Mouse (Mus musculus) CD8-positive naive resting alpha-beta T cell, adult 2 months (primary cell): ENCODE data around the gene Olfr137.

ENCODE experiments used
- DNase-seq, 2 experiments: peaks; one replicate each; pipeline ENCODE4 v3.0.0; 2022; ENCODE audit warnings: low read depth in 2 of 2, low spot score in 2 of 2

Olfr137 gene

GRCm38 (mm10) chr17:38307470-38307869, at the start of gene Olfr137:
TSS of gene Olfr137 (minus strand) at chr17:38307570.
- no peak for DNase-seq

- DNase-seq, result no peak
These were observed 22.2 kb upstream of the Olfr137 start, which contains the start of gene Olfr136 for GRCm38 (mm10) chr17:38329531-38329930. TSS of gene Olfr136 (plus strand) at chr17:38329831.

GRCm38 (mm10) chr17:38260735-38261134, 46.6 kb downstream of the Olfr137 start, which contains the start of gene Olfr138:
TSS of gene Olfr138 (plus strand) at chr17:38261035.
- DNase-seq, result no peak
